Mouse (Mus musculus): ENCODE measurements at regions not wholly inside any gene's neighbourhood (a gene's known extent, or its start where the extent isn't known, plus 50 kb on each side); places are given as distances from the start of the nearest gene placed in this dataset.
"Not testable (repeated sequence)": the region's sequence is repeated elsewhere in the genome, so short reads cannot be mapped to it uniquely, and the experiment has no call there.

DNA sequence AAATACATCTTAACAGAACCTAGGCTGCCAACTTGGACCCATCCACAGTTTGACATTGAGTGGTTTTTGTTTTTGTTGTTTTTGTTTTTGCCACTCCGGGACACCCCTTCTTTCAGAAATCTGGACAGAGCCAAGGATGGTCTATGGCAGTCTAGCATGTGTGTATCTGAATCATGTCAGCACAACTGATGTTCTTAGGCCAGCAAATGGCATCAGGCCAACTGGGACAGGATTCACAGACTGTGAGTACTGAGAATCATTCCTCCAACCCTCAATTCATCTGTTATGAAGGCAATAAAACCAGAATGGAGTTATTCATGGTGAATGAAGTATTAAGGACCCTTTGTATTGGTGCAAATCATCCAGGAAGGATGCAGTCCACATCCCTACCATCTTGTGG lies 1372.5 kb upstream of the Rag2 start:
- H3K4me3 ChIP-seq (ENCODE audit: low read depth, low read length) = no peak overlapping the region
- ATAC-seq = no peak
- H3K27me3 ChIP-seq (replicated peaks; ENCODE audit: control insufficient read depth, insufficient read depth, low read length) = no peaks in the 10 kb centered on the region
- peak; percentile 34 for DNase-seq (ENCODE audit: low spot score)
- no peaks in the 10 kb centered on the region for H3K36me3 ChIP-seq (ENCODE audit: control insufficient read depth, insufficient read depth, low read length)
- no peak overlapping the region for H3K9ac ChIP-seq (ENCODE audit: low read length)
- no peaks in the 10 kb centered on the region for H3K9me3 ChIP-seq (replicated peaks; ENCODE audit: control insufficient read depth, low read length)
- WGBS = 87% methylated on average over 1 of the region's 1 CpGs
- no peak overlapping the region for H3K27ac ChIP-seq (ENCODE audit: low read depth, low read length)
- H3K4me2 ChIP-seq (ENCODE audit: low read length) = no peak overlapping the region
- H3K4me1 ChIP-seq (ENCODE audit: control insufficient read depth, insufficient read depth, low read length) = no peaks in the 10 kb centered on the region

DNA sequence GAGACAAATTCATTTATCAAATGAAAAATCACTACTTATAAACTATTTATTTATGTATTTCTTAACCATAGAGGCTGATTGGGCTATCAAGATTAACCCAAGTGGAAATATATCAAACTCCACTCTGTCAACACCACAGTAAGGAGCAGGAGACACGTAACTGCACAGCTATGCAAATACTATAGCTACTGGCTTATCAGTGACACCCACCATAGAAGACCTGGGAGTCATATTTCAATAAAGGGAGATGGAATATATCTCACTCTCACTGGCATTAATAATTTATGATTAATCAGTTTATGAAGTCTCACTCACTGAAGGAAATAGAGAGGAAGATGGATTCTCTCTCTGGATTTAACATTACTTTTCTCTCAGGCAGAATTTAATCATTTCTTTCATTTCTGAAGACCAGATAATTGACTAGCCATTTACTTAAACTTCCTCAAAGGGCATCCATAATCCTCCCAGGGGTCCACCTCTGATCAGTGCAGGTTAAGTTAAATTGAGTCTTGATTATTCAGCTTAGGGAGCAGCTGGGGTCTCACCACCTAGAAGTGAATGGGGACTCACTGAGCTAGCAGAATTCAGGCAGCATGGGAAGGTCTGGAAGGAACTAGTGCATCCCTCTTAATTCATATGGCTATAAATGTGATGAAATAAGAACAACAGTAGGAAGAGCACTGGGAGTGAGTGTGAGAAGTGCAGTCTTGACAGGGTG lies 1365.2 kb upstream of the Rag2 start:
- Histone ChIP-seq H3K9ac (ENCODE audit: low read length) (no peak overlapping the region), H3K36me3 (ENCODE audit: control insufficient read depth, insufficient read depth, low read length) (no peaks in the 10 kb centered on the region), H3K9me3 (replicated peaks; ENCODE audit: control insufficient read depth, low read length) (no peaks in the 10 kb centered on the region), H3K27ac (ENCODE audit: low read depth, low read length) (no peak overlapping the region), H3K4me2 (ENCODE audit: low read length) (no peak overlapping the region), H3K27me3 (replicated peaks; ENCODE audit: control insufficient read depth, insufficient read depth, low read length) (no peaks in the 10 kb centered on the region), H3K4me3 (ENCODE audit: low read depth, low read length) (no peak overlapping the region), H3K4me1 (ENCODE audit: control insufficient read depth, insufficient read depth, low read length) (no peaks in the 10 kb centered on the region)
- DNase-seq (ENCODE audit: low spot score) (no peak), ATAC-seq (no peak)
- WGBS = 74% methylated on average over 1 of the region's 1 CpGs

DNA sequence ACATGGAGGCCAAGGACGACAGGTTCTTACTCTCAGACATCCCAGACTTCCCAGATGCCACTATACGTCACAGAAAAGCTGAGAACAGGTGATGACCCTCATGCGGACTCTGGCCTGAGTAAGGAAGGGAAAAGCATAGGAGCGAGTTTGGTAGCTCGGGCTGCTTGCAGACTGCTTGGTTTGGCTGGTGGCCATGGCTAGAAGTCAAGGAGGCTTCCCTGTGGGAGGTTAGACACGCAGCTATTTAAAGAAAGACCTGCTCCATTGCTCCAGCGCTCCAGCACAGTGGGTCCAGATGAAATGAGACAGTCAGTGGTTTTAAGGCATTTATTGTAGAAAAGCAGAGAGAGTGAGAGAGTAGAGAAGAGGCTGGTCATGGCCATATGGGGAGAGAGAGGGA lies 1318.0 kb upstream of the Rag2 start:
- 86% methylated on average over 7 of the region's 7 CpGs for WGBS
- no peak overlapping the region for H3K9ac ChIP-seq (ENCODE audit: low read length)
- DNase-seq (ENCODE audit: low spot score) (no peak), ATAC-seq (no peak)
- no peaks in the 10 kb centered on the region for H3K27me3 ChIP-seq (replicated peaks; ENCODE audit: control insufficient read depth, insufficient read depth, low read length)
- no peaks in the 10 kb centered on the region for H3K36me3 ChIP-seq (ENCODE audit: control insufficient read depth, insufficient read depth, low read length)
- H3K4me2 ChIP-seq (ENCODE audit: low read length) = no peak overlapping the region
- H3K4me3 ChIP-seq (ENCODE audit: low read depth, low read length) = no peak overlapping the region
- H3K27ac ChIP-seq (ENCODE audit: low read depth, low read length) = no peak overlapping the region
- no peaks in the 10 kb centered on the region for H3K4me1 ChIP-seq (ENCODE audit: control insufficient read depth, insufficient read depth, low read length)
- no peaks in the 10 kb centered on the region for H3K9me3 ChIP-seq (replicated peaks; ENCODE audit: control insufficient read depth, low read length)

DNA sequence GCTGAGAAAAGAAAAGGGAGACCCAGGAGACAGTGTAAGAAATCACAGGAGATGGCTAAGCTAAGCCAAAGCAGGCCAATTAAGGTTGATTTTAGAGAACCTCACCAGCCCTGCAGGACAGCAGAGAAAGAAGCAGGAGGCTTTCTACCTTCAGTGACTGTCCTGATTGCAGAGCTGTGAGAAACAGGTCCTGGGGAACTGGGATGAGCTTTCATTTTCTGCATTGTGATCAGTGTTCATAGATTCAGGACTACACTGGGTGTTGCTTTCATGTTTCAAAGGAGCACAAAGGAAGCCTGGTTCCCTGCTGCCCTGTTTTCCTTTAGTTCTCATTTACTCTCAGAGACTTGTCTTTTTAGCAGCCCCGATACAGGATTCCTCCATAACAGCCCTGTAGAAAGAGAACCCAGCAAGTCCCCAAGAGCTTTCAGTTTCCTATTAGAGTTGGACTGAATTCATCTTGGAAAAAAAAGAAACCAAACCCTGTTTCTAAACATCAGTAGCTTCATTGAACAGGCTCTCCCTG lies 1311.7 kb upstream of the Rag2 start:
- Histone ChIP-seq H3K4me2 (ENCODE audit: low read length) (no peak overlapping the region), H3K4me3 (ENCODE audit: low read depth, low read length) (no peak overlapping the region), H3K9ac (ENCODE audit: low read length) (no peak overlapping the region), H3K36me3 (ENCODE audit: control insufficient read depth, insufficient read depth, low read length) (no peaks in the 10 kb centered on the region), H3K9me3 (replicated peaks; ENCODE audit: control insufficient read depth, low read length) (no peaks in the 10 kb centered on the region), H3K27me3 (replicated peaks; ENCODE audit: control insufficient read depth, insufficient read depth, low read length) (no peaks in the 10 kb centered on the region), H3K27ac (ENCODE audit: low read depth, low read length) (no peak overlapping the region), H3K4me1 (ENCODE audit: control insufficient read depth, insufficient read depth, low read length) (no peaks in the 10 kb centered on the region)
- peak; percentile 58; the same call in 1 of the 2 replicates for ATAC-seq
- peak; percentile 63 for DNase-seq (ENCODE audit: low spot score)
- WGBS = 0% methylated on average over 1 of the region's 1 CpGs

DNA sequence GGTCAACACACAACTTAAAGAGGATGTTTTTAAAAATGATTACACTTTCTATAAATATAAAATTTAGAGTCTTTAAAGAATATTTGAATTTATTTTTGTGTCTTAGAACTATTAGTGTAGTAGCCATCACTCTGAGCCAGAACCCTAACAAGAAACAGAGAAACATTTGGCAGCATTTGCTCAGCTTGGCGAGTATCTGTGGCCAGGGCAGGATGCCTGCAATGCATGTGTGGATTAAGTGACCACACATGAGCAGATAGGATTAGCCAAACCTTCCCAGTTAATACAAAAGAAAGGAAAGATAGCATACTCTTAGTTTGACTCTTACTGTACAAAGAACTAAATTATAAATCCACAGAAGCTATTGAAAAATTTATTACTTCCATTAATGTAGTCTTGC lies 1304.1 kb upstream of the Rag2 start:
- Histone ChIP-seq H3K9ac (ENCODE audit: low read length) (no peak overlapping the region), H3K9me3 (replicated peaks; ENCODE audit: control insufficient read depth, low read length) (no peaks in the 10 kb centered on the region), H3K27me3 (replicated peaks; ENCODE audit: control insufficient read depth, insufficient read depth, low read length) (no peaks in the 10 kb centered on the region), H3K4me3 (ENCODE audit: low read depth, low read length) (no peak overlapping the region), H3K4me2 (ENCODE audit: low read length) (no peak overlapping the region), H3K4me1 (ENCODE audit: control insufficient read depth, insufficient read depth, low read length) (no peaks in the 10 kb centered on the region), H3K36me3 (ENCODE audit: control insufficient read depth, insufficient read depth, low read length) (no peaks in the 10 kb centered on the region), H3K27ac (ENCODE audit: low read depth, low read length) (no peak overlapping the region)
- ATAC-seq (no peak), DNase-seq (ENCODE audit: low spot score) (no peak)
- 63% methylated on average over 1 of the region's 1 CpGs for WGBS

DNA sequence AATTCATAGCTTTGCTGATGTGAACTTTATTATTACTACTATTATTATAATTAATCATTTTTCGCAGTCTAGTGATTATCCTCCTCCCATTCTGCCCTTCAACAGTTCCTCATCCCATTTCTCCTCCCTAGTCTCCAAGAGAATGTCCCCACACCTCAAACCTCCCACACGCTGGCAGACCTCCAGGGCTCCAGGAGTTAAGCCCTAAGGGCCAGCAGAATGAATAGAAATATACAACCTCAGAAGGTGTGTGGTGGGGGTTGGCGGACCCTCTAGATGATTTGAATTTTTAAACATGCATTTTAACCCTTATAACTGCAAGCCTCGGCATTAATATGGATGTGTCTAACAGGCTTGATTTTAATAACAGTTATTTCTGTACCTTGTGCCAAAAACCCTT lies 1283.8 kb upstream of the Rag2 start:
- 58% methylated on average over 4 of the region's 4 CpGs for WGBS
- H3K4me3 ChIP-seq (ENCODE audit: low read depth, low read length) = no peak overlapping the region
- peak; percentile 7 for DNase-seq (ENCODE audit: low spot score)
- no peaks in the 10 kb centered on the region for H3K9me3 ChIP-seq (replicated peaks; ENCODE audit: control insufficient read depth, low read length)
- H3K9ac ChIP-seq (ENCODE audit: low read length) = no peak overlapping the region
- H3K36me3 ChIP-seq (ENCODE audit: control insufficient read depth, insufficient read depth, low read length) = no peaks in the 10 kb centered on the region
- no peak overlapping the region for H3K4me2 ChIP-seq (ENCODE audit: low read length)
- no peak for ATAC-seq
- H3K4me1 ChIP-seq (ENCODE audit: control insufficient read depth, insufficient read depth, low read length) = no peaks in the 10 kb centered on the region
- no peaks in the 10 kb centered on the region for H3K27me3 ChIP-seq (replicated peaks; ENCODE audit: control insufficient read depth, insufficient read depth, low read length)
- H3K27ac ChIP-seq (ENCODE audit: low read depth, low read length) = no peak overlapping the region

DNA sequence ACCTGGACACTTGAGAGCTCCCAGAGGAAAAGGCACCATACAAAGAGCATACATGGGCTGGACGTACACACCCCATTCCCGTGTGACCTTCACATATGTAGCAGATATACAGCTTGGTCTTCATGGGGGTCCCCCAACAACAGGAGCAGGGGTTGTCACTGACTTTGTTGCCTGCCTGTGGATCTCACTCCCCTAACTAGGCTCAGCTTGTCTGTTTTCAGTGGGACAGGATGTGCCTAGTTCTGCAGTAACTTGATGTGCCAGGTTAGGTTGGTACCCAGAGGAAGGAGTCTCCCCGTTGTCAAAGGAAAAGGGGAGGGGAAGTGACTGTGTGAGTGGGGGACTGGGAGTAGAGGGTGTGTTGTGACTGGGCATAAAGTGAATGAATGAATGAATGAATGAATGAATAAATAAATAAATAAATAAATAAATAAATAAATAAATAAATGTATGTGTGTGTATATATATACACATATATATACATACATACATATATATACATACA lies 1279.5 kb upstream of the Rag2 start:
- no peak for DNase-seq (ENCODE audit: low spot score)
- Histone ChIP-seq H3K4me1 (ENCODE audit: control insufficient read depth, insufficient read depth, low read length) (no peaks in the 10 kb centered on the region), H3K9ac (ENCODE audit: low read length) (no peak overlapping the region), H3K36me3 (ENCODE audit: control insufficient read depth, insufficient read depth, low read length) (no peaks in the 10 kb centered on the region), H3K27ac (ENCODE audit: low read depth, low read length) (no peak overlapping the region), H3K4me2 (ENCODE audit: low read length) (no peak overlapping the region), H3K4me3 (ENCODE audit: low read depth, low read length) (no peak overlapping the region), H3K27me3 (replicated peaks; ENCODE audit: control insufficient read depth, insufficient read depth, low read length) (no peaks in the 10 kb centered on the region), H3K9me3 (replicated peaks; ENCODE audit: control insufficient read depth, low read length) (no peaks in the 10 kb centered on the region)
- 93% methylated on average over 3 of the region's 3 CpGs for WGBS
- no peak for ATAC-seq

DNA sequence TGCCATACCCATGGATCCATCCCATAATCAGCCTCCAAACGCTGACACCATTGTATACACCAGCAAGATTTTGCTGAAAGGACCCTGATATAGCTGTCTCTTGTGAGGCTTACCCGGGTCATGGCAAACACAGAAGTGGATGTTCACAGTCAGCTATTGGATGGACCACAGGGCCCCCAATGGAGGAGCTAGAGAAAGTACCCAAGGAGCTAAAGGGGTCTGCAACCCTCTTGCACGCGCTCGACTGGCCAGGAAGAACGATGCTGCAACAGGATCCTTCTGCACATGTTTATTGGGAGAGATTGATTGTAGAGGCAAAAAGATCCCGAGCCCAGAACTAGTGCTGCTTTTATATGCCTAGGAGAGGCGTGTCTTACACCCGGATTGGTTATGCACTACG lies 1258.9 kb upstream of the Rag2 start:
- H3K4me2 ChIP-seq (ENCODE audit: low read length); H3K9ac ChIP-seq (ENCODE audit: low read length); H3K4me1 ChIP-seq (ENCODE audit: control insufficient read depth, insufficient read depth, low read length); DNase-seq (ENCODE audit: low spot score); ATAC-seq; H3K4me3 ChIP-seq (ENCODE audit: low read depth, low read length); H3K9me3 ChIP-seq (replicated peaks; ENCODE audit: control insufficient read depth, low read length); H3K27ac ChIP-seq (ENCODE audit: low read depth, low read length); H3K36me3 ChIP-seq (ENCODE audit: control insufficient read depth, insufficient read depth, low read length); H3K27me3 ChIP-seq (replicated peaks; ENCODE audit: control insufficient read depth, insufficient read depth, low read length): not testable (repeated sequence)
- 93% methylated on average over 10 of the region's 10 CpGs for WGBS

DNA sequence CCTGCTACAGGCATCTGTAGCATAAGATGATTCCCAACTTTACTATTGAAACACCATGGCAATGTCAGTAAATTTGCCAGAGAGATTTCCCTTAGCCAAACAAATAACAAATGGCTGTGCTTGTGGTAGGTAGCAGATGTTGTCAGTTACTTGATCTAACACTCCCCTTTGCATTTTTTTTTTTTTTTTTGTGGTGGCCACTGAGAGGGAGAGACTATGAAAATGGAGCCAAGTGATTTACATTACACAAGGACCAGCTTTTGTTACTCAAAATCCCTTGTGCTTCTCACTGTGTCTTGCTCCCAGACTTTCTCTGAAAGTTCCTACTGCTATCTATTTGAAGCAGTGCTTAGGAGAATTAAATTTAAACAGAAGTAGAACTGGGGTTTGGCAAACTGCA lies 1224.7 kb upstream of the Rag2 start:
- Histone ChIP-seq H3K4me3 (ENCODE audit: low read depth, low read length) (no peak overlapping the region), H3K9ac (ENCODE audit: low read length) (no peak overlapping the region), H3K9me3 (replicated peaks; ENCODE audit: control insufficient read depth, low read length) (no peaks in the 10 kb centered on the region), H3K27ac (ENCODE audit: low read depth, low read length) (no peak overlapping the region), H3K4me2 (ENCODE audit: low read length) (no peak overlapping the region), H3K27me3 (replicated peaks; ENCODE audit: control insufficient read depth, insufficient read depth, low read length) (no peaks in the 10 kb centered on the region), H3K36me3 (ENCODE audit: control insufficient read depth, insufficient read depth, low read length) (no peaks in the 10 kb centered on the region), H3K4me1 (ENCODE audit: control insufficient read depth, insufficient read depth, low read length) (peaks cover 4% of the 10 kb centered on the region)
- peak; percentile 46 for DNase-seq (ENCODE audit: low spot score)
- ATAC-seq = peak; percentile 48; the same call in 1 of the 2 replicates
